Mouse (Mus musculus) lung, postnatal 0 days (tissue): ENCODE data around the gene S100a16.
A peak's percentile ranks its signal among the peaks of the same experiment; 100 is the strongest.

Source experiments
- CTCF ChIP-seq: IDR thresholded peaks from 2 replicates; pipeline ENCODE4 v1.5.1; 2016; ENCODE audit warnings: antibody characterized with exemption, mild to moderate bottlenecking
- EP300 ChIP-seq: IDR thresholded peaks from 2 replicates; pipeline ENCODE4 v1.6.1; 2016; ENCODE audit warnings: antibody characterized with exemption, mild to moderate bottlenecking, control low read depth

- TF ChIP-seq CTCF = peak; percentile 9; the same call in 1 of the 2 replicates
- TF ChIP-seq EP300 = no peak
These were observed 28.6 kb upstream of the S100a16 start for GRCm38 (mm10) chr3:90508287-90508949.
